Mouse (Mus musculus) CH12.LX (cell line): ENCODE results near the gene Ccdc184. TPM values are rescaled to one million over a fixed set of nuclear protein-coding genes. Genes with fewer than 3 reads are reported as not detected.
A peak's percentile ranks its signal among the peaks of the same experiment; 100 is the strongest.

Experiments
- DNase-seq: peaks from one replicate; pipeline ENCODE4 v3.0.0-alpha.2; 2013; ENCODE audit errors: extremely low read depth
- H3K27ac ChIP-seq: 2 replicates; pipeline ENCODE4 v1.5.1; 2012; ENCODE audit warnings: low read depth, mild to moderate bottlenecking, control low read depth, moderate library complexity; ENCODE audit not compliant: insufficient read depth
- H3K27me3 ChIP-seq: replicated peaks from 2 replicates; pipeline ENCODE3; 2012; ENCODE audit warnings: inconsistent platforms
- H3K36me3 ChIP-seq, 2 experiments: replicated peaks in 1 of 2; 2 replicates each; pipeline versions ENCODE3 to v1.6.1; 2012; ENCODE audit warnings: inconsistent platforms in 1 of 2, low read length in 1 of 2, mild to moderate bottlenecking in 1 of 2, mixed read lengths in 1 of 2, moderate library complexity in 1 of 2; ENCODE audit not compliant: control insufficient read depth in 1 of 2, insufficient read depth in 1 of 2
- H3K4me1 ChIP-seq, 2 experiments: 2 replicates each; pipeline ENCODE4 v1.6.1; 2012; ENCODE audit warnings: inconsistent platforms in 1 of 2, moderate library complexity in 1 of 2; ENCODE audit not compliant: insufficient read depth in 2 of 2, control insufficient read depth in 1 of 2
- H3K4me2 ChIP-seq: 2 replicates; pipeline ENCODE4 v1.6.1; 2012; ENCODE audit warnings: low read depth, mild to moderate bottlenecking, control low read depth; ENCODE audit not compliant: poor library complexity, insufficient read depth, severe bottlenecking
- H3K4me3 ChIP-seq, 3 experiments: fragments of 150-350 bp in 1 of 3; sonication (generic) in 1 of 3; replicated peaks in 1 of 3; 2 replicates each; pipeline versions ENCODE3 to v1.5.1; 2011 to 2012; ENCODE audit warnings: low read depth in 2 of 3, low read length in 2 of 3, mild to moderate bottlenecking in 2 of 3, moderate library complexity in 2 of 3, control low read depth in 1 of 3, improper control_type of control experiment in 1 of 3, inconsistent platforms in 1 of 3, mixed read lengths in 1 of 3; ENCODE audit not compliant: poor library complexity in 1 of 3
- H3K79me2 ChIP-seq: replicated peaks from 2 replicates; pipeline ENCODE4 v1.6.1; 2012; ENCODE audit warnings: mild to moderate bottlenecking, moderate library complexity; ENCODE audit not compliant: control insufficient read depth, poor library complexity, insufficient read depth, severe bottlenecking; ENCODE audit errors: extremely low read depth
- H3K9ac ChIP-seq: 2 replicates; pipeline ENCODE4 v1.6.1; 2012; ENCODE audit warnings: low read depth, mild to moderate bottlenecking, control low read depth, moderate library complexity; ENCODE audit not compliant: insufficient read depth
- H3K9me3 ChIP-seq: replicated peaks from 2 replicates; pipeline ENCODE3; 2012; ENCODE audit warnings: low read length, inconsistent platforms, mixed read lengths
- BHLHE40 ChIP-seq: IDR thresholded peaks from 2 replicates; pipeline ENCODE4 v1.6.1; 2011; ENCODE audit warnings: mild to moderate bottlenecking, low read depth, low read length, improper control_type of control experiment
- CHD1 ChIP-seq: IDR thresholded peaks from 2 replicates; pipeline ENCODE4 v1.6.1; 2012; ENCODE audit warnings: low read depth, low read length, improper control_type of control experiment, inconsistent platforms
- CTCF ChIP-seq, 2 experiments: IDR thresholded peaks in 1 of 2; conservative IDR thresholded peaks in 1 of 2; 2 replicates each; pipeline ENCODE4 v1.5.1; 2011 to 2012; ENCODE audit warnings: low read depth in 2 of 2, low read length in 2 of 2, improper control_type of control experiment in 1 of 2, inconsistent platforms in 1 of 2, mild to moderate bottlenecking in 1 of 2, moderate library complexity in 1 of 2
- ELF1 ChIP-seq: IDR thresholded peaks from 2 replicates; pipeline ENCODE4 v1.6.1; 2014; ENCODE audit warnings: low read depth, mild to moderate bottlenecking, inconsistent platforms, low read length, improper control_type of control experiment
- GABPA ChIP-seq: IDR thresholded peaks from 2 replicates; pipeline ENCODE4 v1.6.1; 2012; ENCODE audit warnings: low read depth, low read length, improper control_type of control experiment, inconsistent platforms; ENCODE audit not compliant: insufficient replicate concordance
- IRF4 ChIP-seq: IDR thresholded peaks from 2 replicates; pipeline ENCODE4 v1.6.1; 2014; ENCODE audit warnings: low read depth, mild to moderate bottlenecking, inconsistent platforms, low read length, improper control_type of control experiment
- JUND ChIP-seq: conservative IDR thresholded peaks from 2 replicates; pipeline ENCODE4 v1.6.1; 2011; ENCODE audit warnings: low read depth, low read length, improper control_type of control experiment
- MAFK ChIP-seq: IDR thresholded peaks from 2 replicates; pipeline ENCODE4 v1.6.1; 2011; ENCODE audit warnings: low read length, improper control_type of control experiment; ENCODE audit not compliant: insufficient replicate concordance
- MEF2A ChIP-seq: IDR thresholded peaks from 2 replicates; pipeline ENCODE4 v1.6.1; 2014; ENCODE audit warnings: low read depth, mild to moderate bottlenecking, inconsistent platforms, low read length, improper control_type of control experiment, borderline replicate concordance
- MXI1 ChIP-seq: IDR thresholded peaks from 2 replicates; pipeline ENCODE4 v1.6.1; 2011; ENCODE audit warnings: mild to moderate bottlenecking, low read depth, low read length, improper control_type of control experiment
- NELFE ChIP-seq: IDR thresholded peaks from 2 replicates; pipeline ENCODE4 v1.6.1; 2011; ENCODE audit warnings: low read depth, low read length, improper control_type of control experiment
- NRF1 ChIP-seq: IDR thresholded peaks from 2 replicates; pipeline ENCODE4 v1.6.1; 2014; ENCODE audit warnings: low read depth, mild to moderate bottlenecking, inconsistent platforms, low read length, improper control_type of control experiment, moderate library complexity
- SIN3A ChIP-seq: IDR thresholded peaks from 2 replicates; pipeline ENCODE4 v1.6.1; 2012; ENCODE audit warnings: low read length, improper control_type of control experiment, inconsistent platforms
- TBP ChIP-seq: conservative IDR thresholded peaks from 2 replicates; pipeline ENCODE4 v1.6.1; 2011; ENCODE audit warnings: low read depth, low read length, improper control_type of control experiment
- USF1 ChIP-seq: IDR thresholded peaks from 2 replicates; pipeline ENCODE4 v1.6.1; 2014; ENCODE audit warnings: low read depth, mild to moderate bottlenecking, inconsistent platforms, low read length, improper control_type of control experiment
- ZC3H11A ChIP-seq: IDR thresholded peaks from 2 replicates; pipeline ENCODE4 v1.6.1; 2012; ENCODE audit warnings: low read depth, mild to moderate bottlenecking, inconsistent platforms, low read length, improper control_type of control experiment
- ZMIZ1 ChIP-seq: IDR thresholded peaks from 2 replicates; pipeline ENCODE4 v1.6.1; 2012; ENCODE audit warnings: low read depth, mild to moderate bottlenecking, inconsistent platforms, low read length, improper control_type of control experiment
- dilution Hi-C: fragments of 300-500 bp; cut with MboI; formaldehyde crosslinking; loops from 2 replicates; pipeline ENCODE4 v1.14.3; 2020; ENCODE audit warnings: low sequenced_read_pairs; ENCODE audit not compliant: extremely low pct_unique_long_range_greater_than_20kb, extremely low pct_ligation_motif_present
- in situ Hi-C: fragments of 300-500 bp; cut with MboI; formaldehyde crosslinking; loops from 3 replicates; pipeline ENCODE4 v1.14.3; 2019; ENCODE audit warnings: low sequenced_read_pairs, low pct_ligation_motif_present, low pct_unique_long_range_greater_than_20kb, mixed read lengths
- polyA plus RNA-seq: library from polyadenylated mRNA; unstranded; fragments of >175 nt; gene quantifications from 2 replicates; pipeline ENCODE4 v1.2.1, GENCODE M21; 2012; ENCODE audit warnings: low read depth; ENCODE audit not compliant: insufficient read length
- total RNA-seq, 2 experiments: library from RNA; depleted of rRNA; stranded (reverse); fragments of 300-350 nt in 1 of 2; fragments of >200 nt in 1 of 2; gene quantifications; 2 replicates each; pipeline ENCODE4 v1.2.3; 2012 to 2014

Gene Ccdc184
- total and polyA plus RNA-seq, 3 experiments, result 0.04 to 0.17 TPM; not detected in 1

- Histone ChIP-seq H3K4me1 (peaks cover 10 to 45% of the 10 kb centered on the region in 2 experiments), H3K9me3 (no peaks in the 10 kb centered on the region), H3K36me3 (no peaks in the 10 kb centered on the region), H3K9ac (no peak overlapping the region), H3K27ac (no peak overlapping the region), H3K4me3 (no peak overlapping the region), H3K79me2 (no peaks in the 10 kb centered on the region), H3K27me3 (peaks cover 88% of the 10 kb centered on the region), H3K4me2 (peak overlapping the region; percentile 30; the same call in 1 of the 2 replicates)
- in situ Hi-C loops, result loop anchor here (25.0 kb wide), 1 partner anchor 309 kb away; no protein-coding TSS in a partner anchor
- dilution Hi-C loops, result no loop called here
- TF ChIP-seq CHD1 (no peak), BHLHE40 (peak; percentile 54), ZC3H11A (no peak)
- DNase-seq, result no peak
Measured at GRCm38 (mm10) chr15:98170917-98171316, 4.0 kb downstream of the Ccdc184 start.

DNA sequence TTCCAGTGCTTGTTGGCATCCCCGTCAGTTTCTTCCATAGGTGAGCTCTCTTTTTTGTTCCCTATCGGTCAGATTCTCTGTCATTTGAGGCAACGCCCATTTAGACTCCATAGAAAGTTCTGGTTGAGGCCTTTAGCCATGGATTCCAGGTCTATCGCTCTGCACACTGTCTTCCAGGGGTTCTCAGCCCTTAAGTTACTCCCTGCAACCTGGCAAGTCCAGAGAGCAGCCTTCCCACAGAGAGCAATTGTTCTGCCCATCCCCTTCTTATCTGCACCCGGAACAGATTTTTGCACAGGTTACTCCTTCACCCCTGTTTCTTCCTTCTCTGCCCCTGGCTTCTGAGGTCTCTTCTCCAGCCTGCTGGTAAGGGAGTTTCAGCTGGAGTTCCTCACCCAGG lies 5.2 kb downstream of the Ccdc184 start:
- no peak for TF ChIP-seq CTCF (conservative IDR thresholded peaks at IDR 0.05 in 1 of 2, IDR thresholded peaks at IDR 0.05 in 1 of 2; ENCODE audit: low read depth in 2 of 2, low read length in 2 of 2)
- no peak for TF ChIP-seq SIN3A
- no peak for TF ChIP-seq NELFE
- TF ChIP-seq NRF1, result no peak
- no peak for TF ChIP-seq JUND
- no peak for TF ChIP-seq USF1
- no peak for TF ChIP-seq IRF4
- no peak for TF ChIP-seq MAFK
- no peak for TF ChIP-seq ELF1
- no peak for TF ChIP-seq ZC3H11A
- TF ChIP-seq MXI1, result no peak
- TF ChIP-seq ZMIZ1, result no peak
- TF ChIP-seq BHLHE40, result no peak
- TF ChIP-seq CHD1, result no peak
- no peak for TF ChIP-seq TBP
- no peak for TF ChIP-seq GABPA
- no peak for TF ChIP-seq MEF2A
- H3K27me3 ChIP-seq, result peaks cover 88% of the 10 kb centered on the region
- dilution Hi-C loops (no loop called here), in situ Hi-C loops (loop anchor here (25.0 kb wide), 1 partner anchor 310 kb away; no protein-coding TSS in a partner anchor)
- H3K27ac ChIP-seq, result no peak overlapping the region
- H3K36me3 ChIP-seq, result no peaks in the 10 kb centered on the region
- DNase-seq, result no peak
- no peak overlapping the region for H3K4me3 ChIP-seq
- no peaks in the 10 kb centered on the region for H3K9me3 ChIP-seq
- H3K4me2 ChIP-seq, result no peak overlapping the region
- no peaks in the 10 kb centered on the region for H3K79me2 ChIP-seq
- H3K9ac ChIP-seq, result no peak overlapping the region
- H3K4me1 ChIP-seq, result peaks cover 10 to 42% of the 10 kb centered on the region in 2 experiments
